Mouse (Mus musculus): ENCODE measurements around the gene Krtap13. TPM values are rescaled to one million over a fixed set of nuclear protein-coding genes. Genes with fewer than 3 reads are reported as not detected.

The Krtap13 gene
- not detected in 2 replicates for polyA plus RNA-seq (2012; rRNA removed)

DNA sequence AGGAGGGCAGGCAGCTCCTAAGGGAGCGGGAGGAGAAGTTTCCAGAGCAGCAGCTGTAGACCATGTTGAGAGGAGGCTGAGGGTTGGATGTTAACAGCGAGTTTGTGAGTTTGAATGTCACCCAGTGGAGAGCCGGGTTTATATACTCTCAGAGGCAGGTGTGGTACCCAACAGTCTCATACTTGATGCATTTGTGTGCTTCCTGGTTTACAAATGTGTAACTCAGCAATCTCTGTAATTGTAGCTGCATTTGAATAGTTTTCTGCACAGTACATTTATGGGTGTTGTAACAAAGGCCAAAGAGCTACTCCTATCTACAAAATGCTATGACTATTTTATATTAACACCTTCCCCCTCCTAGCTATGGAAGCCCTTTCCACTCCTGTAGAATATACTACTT lies at the start of gene Krtap13:
Gene Krtap13, minus strand, starts transcription at position 101 of the 400 bp plus-strand sequence.

DNA sequence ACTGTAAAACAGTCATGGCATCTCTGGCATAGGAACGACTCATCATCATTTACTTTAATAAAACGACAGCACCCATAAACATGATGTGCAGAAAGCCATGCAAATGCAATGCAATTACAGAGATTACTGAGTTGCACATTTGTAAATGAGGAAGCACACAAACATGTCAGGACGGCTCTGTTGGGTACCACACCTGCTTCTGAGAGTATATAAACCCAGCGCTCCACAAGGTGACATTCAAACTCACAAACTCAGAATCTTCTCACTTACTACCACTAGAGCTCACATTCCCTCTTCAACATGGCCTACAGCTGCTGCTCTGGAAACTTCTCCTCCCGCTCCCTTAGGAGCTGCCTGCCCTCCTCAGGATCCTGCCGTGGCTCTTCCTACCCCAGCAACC lies 26.2 kb upstream of the Krtap13 start, which contains the start of gene Gm5965:
Gene Gm5965, plus strand, starts transcription at position 301 of the 400 bp plus-strand sequence.

DNA sequence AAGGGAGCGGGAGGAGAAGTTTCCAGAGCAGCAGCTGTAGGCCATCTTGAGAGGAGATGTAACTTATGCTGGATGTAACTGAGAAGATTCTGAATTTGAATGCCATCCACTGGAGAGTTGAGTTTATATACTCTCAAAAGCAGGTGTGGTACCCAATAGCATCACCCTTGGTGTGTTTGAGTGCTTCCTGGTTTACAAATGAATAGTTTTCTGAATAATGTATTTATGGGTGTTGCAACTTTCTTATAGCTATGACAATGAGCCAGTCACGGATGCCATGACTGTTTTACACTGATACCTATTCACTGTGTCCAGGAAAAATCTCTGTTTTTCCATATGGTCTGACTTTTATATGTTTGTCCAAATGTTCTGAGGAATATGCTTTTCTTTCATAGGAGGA lies 22.7 kb upstream of the Krtap13 start, which contains the start of gene 2310057N15Rik:
Gene 2310057N15Rik, minus strand, starts transcription at position 101 of the 400 bp plus-strand sequence.

DNA sequence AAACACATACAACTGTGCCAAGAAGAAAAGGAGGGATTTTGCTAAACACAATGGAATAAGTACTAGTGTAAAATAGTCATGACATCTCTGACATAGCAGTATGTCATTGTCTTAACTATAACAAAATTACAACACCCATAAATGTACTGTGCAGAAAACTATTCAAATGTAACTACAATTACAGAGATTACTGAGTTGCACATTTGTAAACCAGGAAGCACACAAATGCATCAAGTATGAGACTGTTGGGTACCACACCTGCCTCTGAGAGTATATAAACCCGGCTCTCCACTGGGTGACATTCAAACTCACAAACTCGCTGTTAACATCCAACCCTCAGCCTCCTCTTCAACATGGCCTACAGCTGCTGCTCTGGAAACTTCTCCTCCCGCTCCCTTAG lies 7.1 kb upstream of the Krtap13 start, which contains the start of gene 2310034C09Rik:
Gene 2310034C09Rik, plus strand, starts transcription at position 301 of the 400 bp plus-strand sequence.

DNA sequence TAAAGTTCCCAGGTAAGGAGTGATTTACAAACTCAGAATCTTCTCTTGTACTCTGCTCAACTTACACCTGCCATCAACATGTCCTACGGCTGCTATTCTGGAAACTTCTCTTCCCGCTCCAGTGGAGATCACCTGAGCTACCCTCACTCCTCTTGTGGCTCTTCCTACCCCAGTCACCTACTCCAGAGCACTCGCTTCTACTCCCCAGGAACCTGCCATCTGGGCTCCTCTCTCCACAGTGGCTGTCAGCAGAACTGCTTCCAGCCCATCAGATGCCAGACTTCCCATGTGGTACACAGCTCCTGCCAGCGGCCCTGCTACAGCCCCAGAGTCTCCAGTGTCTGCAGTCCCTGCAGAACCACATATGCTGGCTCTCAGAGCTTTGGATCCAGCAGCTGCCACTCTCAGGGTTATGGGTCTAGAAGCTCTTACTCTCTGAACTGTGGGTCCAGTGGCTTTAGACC lies 22.6 kb downstream of the Krtap13 start, which contains the start of gene Krtap13-1:
Gene Krtap13-1, plus strand, starts transcription at position 51 of the 464 bp plus-strand sequence.

DNA sequence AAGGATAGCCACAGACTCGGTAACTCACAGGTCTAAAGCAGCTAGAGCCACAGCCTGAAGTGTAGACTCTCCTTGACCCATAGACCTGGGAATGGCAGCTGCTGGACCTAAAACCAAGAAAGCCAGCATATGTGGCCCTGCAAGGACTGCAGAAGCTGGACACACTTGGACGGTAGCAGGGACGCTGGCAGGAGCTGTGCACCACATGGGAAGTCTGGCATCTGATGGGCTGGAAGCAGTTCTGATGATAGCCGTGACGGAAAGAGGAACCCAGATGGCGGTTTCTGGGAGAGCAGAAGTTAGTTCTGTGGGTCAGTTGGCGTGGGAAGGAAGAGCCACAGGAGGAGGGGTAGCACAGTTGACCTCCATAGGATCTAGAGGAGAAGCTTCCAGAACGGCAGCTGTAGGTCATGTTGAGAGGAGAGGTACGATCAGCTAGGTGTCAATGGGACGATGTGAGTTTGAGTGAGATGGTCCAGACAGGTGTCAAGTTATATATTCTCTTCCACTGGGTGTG lies 43.9 kb downstream of the Krtap13 start, which contains the start of gene 2310061N02Rik:
Gene 2310061N02Rik, minus strand, starts transcription at position 467 of the 517 bp plus-strand sequence.

Other genes with a start within 250 kb of the Krtap13 start
- gene Cldn17, start 244.7 kb downstream of the Krtap13 start, polyA plus RNA-seq (2012; rRNA removed), result not detected in 2 replicates
- gene Cldn8, start 188.5 kb downstream of the Krtap13 start, polyA plus RNA-seq (2012; rRNA removed), result 0.12 and 0.14 TPM in 2 replicates
- not detected in 2 replicates for gene Krtap24-1, start 139.4 kb downstream of the Krtap13 start, polyA plus RNA-seq (2012; rRNA removed)
- gene 2310079G19Rik, start 124.0 kb downstream of the Krtap13 start, polyA plus RNA-seq (2012; rRNA removed), result not detected in 2 replicates
- gene Krtap26-1, start 103.8 kb downstream of the Krtap13 start, polyA plus RNA-seq (2012; rRNA removed), result not detected in 2 replicates
- gene Krtap27-1, start 80.0 kb downstream of the Krtap13 start, polyA plus RNA-seq (2012; rRNA removed), result not detected in 2 replicates
- not detected in 2 replicates for gene 2310061N02Rik, start 43.7 kb downstream of the Krtap13 start, polyA plus RNA-seq (2012; rRNA removed)
- gene Krtap13-1, start 22.8 kb downstream of the Krtap13 start, polyA plus RNA-seq (2012; rRNA removed), result not detected in 2 replicates
- not detected in 2 replicates for gene 2310034C09Rik, start 7.2 kb upstream of the Krtap13 start, polyA plus RNA-seq (2012; rRNA removed)
- gene 2310057N15Rik, start 22.6 kb upstream of the Krtap13 start, polyA plus RNA-seq (2012; rRNA removed), result not detected in 2 replicates
- gene Gm5965, start 26.3 kb upstream of the Krtap13 start, polyA plus RNA-seq (2012; rRNA removed), result not detected in 2 replicates
- not detected in 2 replicates for gene Gm20741, start 60.6 kb upstream of the Krtap13 start, polyA plus RNA-seq (2012; rRNA removed)
- gene Krtap15, start 68.6 kb upstream of the Krtap13 start, polyA plus RNA-seq (2012; rRNA removed), result not detected in 2 replicates
- not detected in 2 replicates for gene Krtap14, start 74.5 kb upstream of the Krtap13 start, polyA plus RNA-seq (2012; rRNA removed)
- not detected in 2 replicates for gene Krtap19-1, start 117.8 kb upstream of the Krtap13 start, polyA plus RNA-seq (2012; rRNA removed)
- gene Krtap19-2, start 122.6 kb upstream of the Krtap13 start, polyA plus RNA-seq (2012; rRNA removed), result not detected in 2 replicates
- not detected in 2 replicates for gene Krtap19-3, start 126.4 kb upstream of the Krtap13 start, polyA plus RNA-seq (2012; rRNA removed)
- gene Krtap19-4, start 133.5 kb upstream of the Krtap13 start, polyA plus RNA-seq (2012; rRNA removed), result not detected in 2 replicates
- not detected in 2 replicates for gene Krtap19-5, start 144.8 kb upstream of the Krtap13 start, polyA plus RNA-seq (2012; rRNA removed)
- gene Krtap19-9b, start 180.6 kb upstream of the Krtap13 start, polyA plus RNA-seq (2012; rRNA removed), result not detected in 2 replicates
- gene Krtap16-3, start 211.2 kb upstream of the Krtap13 start, polyA plus RNA-seq (2012; rRNA removed), result not detected in 2 replicates

Measured in liver, embryonic 18 days (tissue).